Mouse (Mus musculus): ENCODE data around the gene Tspan14.

DNA sequence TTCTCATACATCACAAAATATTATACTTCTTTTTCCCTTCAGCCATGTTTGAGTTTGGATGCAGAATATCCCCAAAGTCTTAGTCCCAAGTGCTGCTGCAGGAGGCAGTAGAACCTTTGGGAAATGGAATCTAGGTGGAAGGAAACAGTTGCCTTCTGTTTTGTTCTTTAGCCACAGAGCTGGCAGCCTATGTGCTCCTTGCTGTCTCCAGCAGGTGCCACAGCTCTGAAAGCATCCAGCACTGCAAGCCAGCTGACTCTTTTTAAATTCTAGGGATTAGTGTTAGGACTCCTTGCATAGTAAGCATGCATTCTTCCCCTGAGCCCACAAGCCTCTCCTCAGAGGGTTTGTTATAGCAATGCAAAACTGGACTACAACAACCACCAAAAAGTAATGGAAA lies 55.1 kb downstream of the Tspan14 start:
- TF ChIP-seq POLR2A (IDR thresholded peaks at IDR 0.05; ENCODE audit: extremely low read depth, insufficient read depth, low read length) (no peak), CTCF (IDR thresholded peaks at IDR 0.05; ENCODE audit: low read depth, low read length) (no peak)
